Mouse (Mus musculus): ENCODE data around the gene Pard3. TPM values are rescaled to one million over a fixed set of nuclear protein-coding genes. Genes with fewer than 3 reads are reported as not detected.

Pard3 gene
- total RNA-seq, 2 experiments from 2014 or later = not detected

GRCm38 (mm10) chr8:127440161-127440833, 376.6 kb downstream of the Pard3 start:
- ATAC-seq (replicated peaks; ENCODE audit: low FRiP score, low TSS enrichment, poor library complexity, severe bottlenecking) = no peak

GRCm38 (mm10) chr8:127440834-127441485, 377.3 kb downstream of the Pard3 start:
- peak; percentile 33 for ATAC-seq (replicated peaks; ENCODE audit: low FRiP score, low TSS enrichment, poor library complexity, severe bottlenecking)

- no peak for ATAC-seq (replicated peaks; ENCODE audit: low FRiP score, low TSS enrichment, poor library complexity, severe bottlenecking)
Measured at GRCm38 (mm10) chr8:127447401-127447800, 383.7 kb downstream of the Pard3 start.

GRCm38 (mm10) chr8:127449066-127449840, 385.6 kb downstream of the Pard3 start:
- ATAC-seq (replicated peaks; ENCODE audit: low FRiP score, low TSS enrichment, poor library complexity, severe bottlenecking) = no peak

GRCm38 (mm10) chr8:127450954-127451668, 387.4 kb downstream of the Pard3 start:
- no peak for ATAC-seq (replicated peaks; ENCODE audit: low FRiP score, low TSS enrichment, poor library complexity, severe bottlenecking)

- no peak for ATAC-seq (replicated peaks; ENCODE audit: low FRiP score, low TSS enrichment, poor library complexity, severe bottlenecking)
Measured at GRCm38 (mm10) chr8:127452364-127452763, 388.7 kb downstream of the Pard3 start.

- no peak for ATAC-seq (replicated peaks; ENCODE audit: low FRiP score, low TSS enrichment, poor library complexity, severe bottlenecking)
Measured at GRCm38 (mm10) chr8:127457901-127458300, 394.2 kb downstream of the Pard3 start.

GRCm38 (mm10) chr8:127461173-127461572, 397.5 kb downstream of the Pard3 start:
- no peak for ATAC-seq (replicated peaks; ENCODE audit: low FRiP score, low TSS enrichment, poor library complexity, severe bottlenecking)

- ATAC-seq (replicated peaks; ENCODE audit: low FRiP score, low TSS enrichment, poor library complexity, severe bottlenecking) = no peak
Measured at GRCm38 (mm10) chr8:127462378-127462935, 398.8 kb downstream of the Pard3 start.

GRCm38 (mm10) chr8:127464300-127464699, 400.6 kb downstream of the Pard3 start:
- no peak for ATAC-seq (replicated peaks; ENCODE audit: low FRiP score, low TSS enrichment, poor library complexity, severe bottlenecking)

GRCm38 (mm10) chr8:127472204-127472603, 408.5 kb downstream of the Pard3 start:
- ATAC-seq (replicated peaks; ENCODE audit: low FRiP score, low TSS enrichment, poor library complexity, severe bottlenecking) = no peak

GRCm38 (mm10) chr8:127480003-127480402, 416.3 kb downstream of the Pard3 start:
- no peak for ATAC-seq (replicated peaks; ENCODE audit: low FRiP score, low TSS enrichment, poor library complexity, severe bottlenecking)

GRCm38 (mm10) chr8:127485618-127486017, 421.9 kb downstream of the Pard3 start:
- no peak for ATAC-seq (replicated peaks; ENCODE audit: low FRiP score, low TSS enrichment, poor library complexity, severe bottlenecking)

GRCm38 (mm10) chr8:127491963-127492362, 428.3 kb downstream of the Pard3 start:
- no peak for ATAC-seq (replicated peaks; ENCODE audit: low FRiP score, low TSS enrichment, poor library complexity, severe bottlenecking)

GRCm38 (mm10) chr8:127495226-127495780, 431.6 kb downstream of the Pard3 start:
- peak; percentile 24; the same call in 1 of the 2 replicates for ATAC-seq (replicated peaks; ENCODE audit: low FRiP score, low TSS enrichment, poor library complexity, severe bottlenecking)

- ATAC-seq (replicated peaks; ENCODE audit: low FRiP score, low TSS enrichment, poor library complexity, severe bottlenecking) = no peak
Measured at GRCm38 (mm10) chr8:127498997-127499719, 435.5 kb downstream of the Pard3 start.

GRCm38 (mm10) chr8:127499720-127500114, 436.0 kb downstream of the Pard3 start:
- ATAC-seq (replicated peaks; ENCODE audit: low FRiP score, low TSS enrichment, poor library complexity, severe bottlenecking) = peak; percentile 31

GRCm38 (mm10) chr8:127500206-127500605, 436.5 kb downstream of the Pard3 start:
- peak; percentile 68 for ATAC-seq (replicated peaks; ENCODE audit: low FRiP score, low TSS enrichment, poor library complexity, severe bottlenecking)

Data from megakaryocyte-erythroid progenitor cell, adult 5-6 weeks (primary cell).